Mouse (Mus musculus): Measurements from ENCODE around the gene Dusp6. TPM values are rescaled to one million over a fixed set of nuclear protein-coding genes. Genes with fewer than 3 reads are reported as not detected.
A peak's percentile ranks its signal among the peaks of the same experiment; 100 is the strongest.

Dusp6 gene
- polyA plus RNA-seq, 1 experiment: 40.3 TPM

DNA sequence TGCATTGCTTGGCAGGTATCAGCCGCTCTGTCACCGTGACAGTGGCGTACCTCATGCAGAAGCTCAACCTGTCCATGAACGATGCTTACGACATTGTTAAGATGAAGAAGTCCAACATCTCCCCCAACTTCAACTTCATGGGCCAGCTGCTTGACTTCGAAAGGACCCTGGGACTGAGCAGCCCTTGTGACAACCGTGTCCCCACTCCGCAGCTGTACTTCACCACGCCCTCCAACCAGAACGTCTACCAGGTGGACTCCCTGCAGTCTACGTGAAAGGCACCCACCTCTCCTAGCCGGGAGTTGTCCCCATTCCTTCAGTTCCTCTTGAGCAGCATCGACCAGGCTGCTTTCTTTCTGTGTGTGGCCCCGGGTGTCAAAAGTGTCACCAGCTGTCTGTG, 3.0 kb downstream of the Dusp6 start:
- H3K79me2 ChIP-seq (ENCODE audit: control insufficient read depth, insufficient read depth): peaks cover 66% of the 10 kb centered on the region
- peak overlapping the region; percentile 97 for H3K4me3 ChIP-seq (ENCODE audit: insufficient read depth, poor library complexity, severe bottlenecking)
- TF ChIP-seq CTCF (IDR thresholded peaks at IDR 0.05; ENCODE audit: control insufficient read depth, insufficient read depth, insufficient read length) (no peak), MAX (IDR thresholded peaks at IDR 0.05) (no peak), CEBPB (IDR thresholded peaks at IDR 0.05; ENCODE audit: low read depth) (no peak), FOSL1 (IDR thresholded peaks at IDR 0.05; ENCODE audit: insufficient read depth, low read length, poor library complexity, severe bottlenecking) (no peak), MYOG (IDR thresholded peaks at IDR 0.05; ENCODE audit: control insufficient read depth, extremely low read depth, insufficient read length) (no peak), MYOD1 (IDR thresholded peaks at IDR 0.05; ENCODE audit: control insufficient read depth, insufficient read length, low read depth) (no peak), USF1 (IDR thresholded peaks at IDR 0.05; ENCODE audit: low read depth) (no peak)
- peaks cover 46% of the 10 kb centered on the region for H3K36me3 ChIP-seq (ENCODE audit: control insufficient read depth, insufficient read depth)
- no peaks in the 10 kb centered on the region for H3K27me3 ChIP-seq (ENCODE audit: control insufficient read depth, insufficient read depth, insufficient read length)
- H3K79me3 ChIP-seq (ENCODE audit: low read depth): peaks cover 44% of the 10 kb centered on the region
- peak overlapping the region; percentile 64 for H3ac ChIP-seq (ENCODE audit: control insufficient read depth, insufficient read length, low read depth)

DNA sequence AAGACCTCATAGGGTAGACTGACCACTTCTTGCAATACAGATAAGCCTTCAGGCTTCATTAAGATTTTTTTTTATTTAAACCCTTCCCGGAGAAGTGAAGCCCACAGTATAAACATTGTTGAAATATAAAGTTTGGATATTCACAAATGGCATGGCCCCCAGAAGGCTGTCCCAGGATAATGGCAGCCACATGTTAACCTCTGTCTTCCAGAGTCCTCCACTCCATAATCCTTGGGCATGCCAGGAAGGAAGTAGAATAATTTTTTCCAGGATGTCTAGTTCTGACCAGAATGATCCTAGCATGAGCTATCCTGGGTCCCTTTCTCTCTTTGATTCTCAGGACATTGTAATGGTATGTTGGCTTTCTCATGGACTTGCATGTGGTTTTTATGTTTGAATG, 4.6 kb downstream of the Dusp6 start:
- no peak overlapping the region for H3K4me3 ChIP-seq (ENCODE audit: insufficient read depth, poor library complexity, severe bottlenecking)
- no peak for TF ChIP-seq MYOD1 (IDR thresholded peaks at IDR 0.05; ENCODE audit: control insufficient read depth, insufficient read length, low read depth)
- no peak for TF ChIP-seq CEBPB (IDR thresholded peaks at IDR 0.05; ENCODE audit: low read depth)
- no peak for TF ChIP-seq MAX (IDR thresholded peaks at IDR 0.05)
- TF ChIP-seq MYOG (IDR thresholded peaks at IDR 0.05; ENCODE audit: control insufficient read depth, extremely low read depth, insufficient read length): no peak
- no peak for TF ChIP-seq USF1 (IDR thresholded peaks at IDR 0.05; ENCODE audit: low read depth)
- TF ChIP-seq FOSL1 (IDR thresholded peaks at IDR 0.05; ENCODE audit: insufficient read depth, low read length, poor library complexity, severe bottlenecking): no peak
- TF ChIP-seq CTCF (IDR thresholded peaks at IDR 0.05; ENCODE audit: control insufficient read depth, insufficient read depth, insufficient read length): no peak
- H3K27me3 ChIP-seq (ENCODE audit: control insufficient read depth, insufficient read depth, insufficient read length): no peaks in the 10 kb centered on the region
- peaks cover 56% of the 10 kb centered on the region for H3K79me2 ChIP-seq (ENCODE audit: control insufficient read depth, insufficient read depth)
- H3K79me3 ChIP-seq (ENCODE audit: low read depth): peaks cover 44% of the 10 kb centered on the region
- peaks cover 46% of the 10 kb centered on the region for H3K36me3 ChIP-seq (ENCODE audit: control insufficient read depth, insufficient read depth)
- H3ac ChIP-seq (ENCODE audit: control insufficient read depth, insufficient read length, low read depth): no peak overlapping the region

DNA sequence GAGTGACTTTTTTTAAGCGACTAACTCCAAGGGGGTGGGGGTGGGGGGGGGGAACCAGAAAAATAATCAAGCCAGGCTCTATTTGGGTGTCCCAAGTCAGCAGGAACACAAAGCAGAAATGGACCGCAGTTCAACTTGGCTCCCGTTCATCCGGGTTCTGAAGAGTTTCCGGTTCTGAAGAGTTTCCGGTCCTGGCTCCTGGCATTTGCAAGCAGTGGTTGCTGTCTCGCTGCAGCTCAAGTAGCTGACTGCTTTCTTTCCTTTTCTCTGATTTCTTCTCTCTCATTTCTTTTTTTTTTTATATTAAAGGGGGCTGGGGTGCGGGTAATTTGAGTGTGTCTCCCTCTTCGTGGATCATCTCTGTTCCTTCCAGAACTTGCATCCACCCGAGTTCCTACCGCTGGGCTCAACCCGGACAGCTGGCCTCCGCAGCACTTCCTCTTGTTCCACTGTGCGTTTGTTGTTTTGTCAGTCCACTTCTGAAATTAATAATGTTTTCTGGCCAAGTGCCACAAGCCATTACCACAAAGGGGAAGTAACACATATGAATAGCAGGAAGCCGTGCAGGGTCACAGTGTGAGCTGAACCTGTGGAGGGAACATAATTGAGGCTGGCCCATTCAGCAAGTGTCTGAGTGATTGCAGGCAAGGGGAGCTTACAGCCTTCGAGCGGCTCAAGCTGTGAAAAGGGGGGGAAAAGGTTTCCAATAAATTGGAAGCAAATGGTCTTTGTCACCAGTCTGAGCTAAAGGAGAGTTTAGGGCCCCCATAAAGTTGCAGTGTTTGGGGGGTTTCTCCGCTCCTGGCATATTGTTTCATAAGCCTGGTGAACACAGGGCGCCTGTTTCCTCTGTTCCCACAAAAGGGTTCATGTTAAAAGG, 5.6 kb downstream of the Dusp6 start:
- H3K79me3 ChIP-seq (ENCODE audit: low read depth): peaks cover 39% of the 10 kb centered on the region
- H3K4me3 ChIP-seq (ENCODE audit: insufficient read depth, poor library complexity, severe bottlenecking): no peak overlapping the region
- no peak overlapping the region for H3ac ChIP-seq (ENCODE audit: control insufficient read depth, insufficient read length, low read depth)
- H3K27me3 ChIP-seq (ENCODE audit: control insufficient read depth, insufficient read depth, insufficient read length): no peaks in the 10 kb centered on the region
- peaks cover 49% of the 10 kb centered on the region for H3K79me2 ChIP-seq (ENCODE audit: control insufficient read depth, insufficient read depth)
- H3K36me3 ChIP-seq (ENCODE audit: control insufficient read depth, insufficient read depth): peaks cover 46% of the 10 kb centered on the region
- TF ChIP-seq MYOD1 (IDR thresholded peaks at IDR 0.05; ENCODE audit: control insufficient read depth, insufficient read length, low read depth) (peak; percentile 15), MAX (IDR thresholded peaks at IDR 0.05) (no peak)

DNA sequence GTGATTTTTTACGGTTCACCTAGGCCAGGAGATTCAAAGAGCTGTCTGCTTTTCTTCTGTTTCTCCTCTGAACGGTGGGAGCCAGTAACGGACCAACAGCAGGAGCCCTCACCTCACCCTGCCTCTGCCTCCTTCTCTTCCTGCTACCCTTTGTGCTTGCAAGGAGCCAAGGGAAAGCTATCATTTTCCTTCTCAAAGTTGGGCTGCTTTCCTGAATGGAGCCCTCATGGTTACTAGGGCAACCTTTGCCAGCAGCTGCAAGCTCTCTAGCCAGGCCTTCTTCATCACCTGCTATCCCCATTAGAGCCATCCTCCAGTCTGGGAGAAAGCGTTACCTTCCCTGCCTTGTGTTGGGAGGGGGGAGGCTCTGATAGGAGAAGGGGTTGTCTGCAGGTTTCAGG, 6.3 kb downstream of the Dusp6 start:
- no peak overlapping the region for H3K4me3 ChIP-seq (ENCODE audit: insufficient read depth, poor library complexity, severe bottlenecking)

DNA sequence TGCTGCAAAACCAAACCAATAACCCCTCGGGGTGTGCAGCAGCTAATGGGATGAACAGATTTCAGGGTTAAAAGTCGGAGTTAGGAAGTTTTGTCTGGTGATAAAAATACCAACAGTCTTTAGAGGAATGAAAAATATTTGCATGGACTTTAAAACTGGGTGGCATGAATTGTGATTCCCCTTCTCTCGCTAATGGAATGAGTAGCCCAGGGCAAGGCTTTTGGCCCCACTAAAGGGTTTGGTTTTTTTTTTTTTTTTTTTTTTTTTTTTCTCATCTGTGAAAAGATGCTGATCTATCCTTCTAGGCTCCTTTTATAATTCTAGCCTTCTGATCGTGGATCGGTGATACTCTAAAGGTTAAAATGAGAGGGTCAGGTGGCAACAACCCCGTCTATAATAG, 6.7 kb downstream of the Dusp6 start:
- Histone ChIP-seq H3K4me3 (ENCODE audit: insufficient read depth, poor library complexity, severe bottlenecking) (no peak overlapping the region), H3K79me2 (ENCODE audit: control insufficient read depth, insufficient read depth) (peaks cover 39% of the 10 kb centered on the region), H3K79me3 (ENCODE audit: low read depth) (peaks cover 28% of the 10 kb centered on the region), H3K36me3 (ENCODE audit: control insufficient read depth, insufficient read depth) (peaks cover 43% of the 10 kb centered on the region), H3K27me3 (ENCODE audit: control insufficient read depth, insufficient read depth, insufficient read length) (no peaks in the 10 kb centered on the region), H3ac (ENCODE audit: control insufficient read depth, insufficient read length, low read depth) (no peak overlapping the region)
- TF ChIP-seq USF1 (IDR thresholded peaks at IDR 0.05; ENCODE audit: low read depth) (no peak), MYOG (IDR thresholded peaks at IDR 0.05; ENCODE audit: control insufficient read depth, extremely low read depth, insufficient read length) (no peak), MYOD1 (IDR thresholded peaks at IDR 0.05; ENCODE audit: control insufficient read depth, insufficient read length, low read depth) (no peak)

More for the DNA sequence above, 6.3 kb downstream of the Dusp6 start:
- no peak overlapping the region for H3ac ChIP-seq (ENCODE audit: control insufficient read depth, insufficient read length, low read depth)
- TF ChIP-seq MAX (IDR thresholded peaks at IDR 0.05) (no peak), MYOG (IDR thresholded peaks at IDR 0.05; ENCODE audit: control insufficient read depth, extremely low read depth, insufficient read length) (no peak), MYOD1 (IDR thresholded peaks at IDR 0.05; ENCODE audit: control insufficient read depth, insufficient read length, low read depth) (no peak), FOSL1 (IDR thresholded peaks at IDR 0.05; ENCODE audit: insufficient read depth, low read length, poor library complexity, severe bottlenecking) (no peak), CEBPB (IDR thresholded peaks at IDR 0.05; ENCODE audit: low read depth) (no peak), USF1 (IDR thresholded peaks at IDR 0.05; ENCODE audit: low read depth) (no peak), CTCF (IDR thresholded peaks at IDR 0.05; ENCODE audit: control insufficient read depth, insufficient read depth, insufficient read length) (no peak)
- H3K79me3 ChIP-seq (ENCODE audit: low read depth): peaks cover 32% of the 10 kb centered on the region
- H3K36me3 ChIP-seq (ENCODE audit: control insufficient read depth, insufficient read depth): peaks cover 46% of the 10 kb centered on the region
- peaks cover 43% of the 10 kb centered on the region for H3K79me2 ChIP-seq (ENCODE audit: control insufficient read depth, insufficient read depth)
- H3K27me3 ChIP-seq (ENCODE audit: control insufficient read depth, insufficient read depth, insufficient read length): no peaks in the 10 kb centered on the region

DNA sequence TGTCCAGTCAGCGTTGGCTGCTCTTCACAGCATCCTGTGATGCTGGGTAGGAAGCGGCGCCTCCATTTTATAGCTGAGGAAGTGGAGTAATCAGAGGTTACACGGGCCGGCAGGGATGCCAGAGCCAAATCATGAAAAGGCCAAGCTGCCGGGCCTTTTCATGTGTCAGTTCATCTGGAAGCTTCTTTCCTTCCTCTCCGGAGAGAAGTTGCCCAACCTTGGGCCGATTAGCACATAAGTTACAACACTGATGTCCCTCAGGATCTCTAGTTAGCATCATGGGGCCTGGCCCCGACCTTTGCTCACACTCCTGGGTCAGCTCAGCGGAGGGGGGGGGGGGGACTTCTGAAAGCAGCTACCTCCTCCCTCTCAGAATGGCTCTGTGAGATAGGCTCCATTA, 7.4 kb downstream of the Dusp6 start:
- Histone ChIP-seq H3K4me3 (ENCODE audit: insufficient read depth, poor library complexity, severe bottlenecking) (no peak overlapping the region), H3K79me2 (ENCODE audit: control insufficient read depth, insufficient read depth) (peaks cover 32% of the 10 kb centered on the region), H3K36me3 (ENCODE audit: control insufficient read depth, insufficient read depth) (peaks cover 36% of the 10 kb centered on the region), H3ac (ENCODE audit: control insufficient read depth, insufficient read length, low read depth) (no peak overlapping the region), H3K79me3 (ENCODE audit: low read depth) (peaks cover 21% of the 10 kb centered on the region), H3K27me3 (ENCODE audit: control insufficient read depth, insufficient read depth, insufficient read length) (no peaks in the 10 kb centered on the region)
- TF ChIP-seq USF1 (IDR thresholded peaks at IDR 0.05; ENCODE audit: low read depth) (no peak), CEBPB (IDR thresholded peaks at IDR 0.05; ENCODE audit: low read depth) (no peak), MYOG (IDR thresholded peaks at IDR 0.05; ENCODE audit: control insufficient read depth, extremely low read depth, insufficient read length) (no peak), MAX (IDR thresholded peaks at IDR 0.05) (no peak), FOSL1 (IDR thresholded peaks at IDR 0.05; ENCODE audit: insufficient read depth, low read length, poor library complexity, severe bottlenecking) (no peak), CTCF (IDR thresholded peaks at IDR 0.05; ENCODE audit: control insufficient read depth, insufficient read depth, insufficient read length) (no peak), MYOD1 (IDR thresholded peaks at IDR 0.05; ENCODE audit: control insufficient read depth, insufficient read length, low read depth) (no peak)
